Mouse (Mus musculus) lung, postnatal 0 days (tissue): ENCODE results near the gene Med24.

Source experiments
- CTCF ChIP-seq: IDR thresholded peaks from 2 replicates; pipeline ENCODE4 v1.5.1; 2016; ENCODE audit warnings: antibody characterized with exemption, mild to moderate bottlenecking
- EP300 ChIP-seq: IDR thresholded peaks from 2 replicates; pipeline ENCODE4 v1.6.1; 2016; ENCODE audit warnings: antibody characterized with exemption, mild to moderate bottlenecking, control low read depth

DNA sequence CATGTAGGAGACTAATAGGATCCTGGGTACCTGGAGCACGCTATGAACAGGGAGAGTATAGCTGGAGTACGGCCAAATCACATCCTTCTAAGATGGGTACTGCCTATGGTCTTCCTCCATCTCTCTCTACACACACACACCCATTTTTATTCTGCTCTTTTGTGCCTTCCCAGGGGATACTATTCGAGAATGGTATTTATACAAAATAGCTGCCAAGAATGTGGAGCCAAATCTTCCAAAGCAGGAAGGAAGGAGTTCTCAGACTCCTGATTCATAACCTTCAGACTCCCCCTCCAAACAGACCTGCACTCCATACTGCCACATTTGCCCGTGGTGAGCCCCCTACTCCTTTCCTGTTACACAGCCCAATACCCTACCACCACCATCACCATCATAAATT is 1.5 kb upstream of the Med24 start:
- TF ChIP-seq CTCF: no peak
- TF ChIP-seq EP300: no peak
